Mouse (Mus musculus) cerebellum, postnatal 25 days (tissue): ENCODE measurements around the gene Chm.
"Not testable (repeated sequence)": the region's sequence is repeated elsewhere in the genome, so short reads cannot be mapped to it uniquely, and the experiment has no call there.

ENCODE experiments used
- DNase-seq, 2 experiments: peaks; one replicate each; pipeline ENCODE4 v3.0.0; 2021; ENCODE audit warnings: mixed read lengths in 2 of 2

Chm gene

DNA sequence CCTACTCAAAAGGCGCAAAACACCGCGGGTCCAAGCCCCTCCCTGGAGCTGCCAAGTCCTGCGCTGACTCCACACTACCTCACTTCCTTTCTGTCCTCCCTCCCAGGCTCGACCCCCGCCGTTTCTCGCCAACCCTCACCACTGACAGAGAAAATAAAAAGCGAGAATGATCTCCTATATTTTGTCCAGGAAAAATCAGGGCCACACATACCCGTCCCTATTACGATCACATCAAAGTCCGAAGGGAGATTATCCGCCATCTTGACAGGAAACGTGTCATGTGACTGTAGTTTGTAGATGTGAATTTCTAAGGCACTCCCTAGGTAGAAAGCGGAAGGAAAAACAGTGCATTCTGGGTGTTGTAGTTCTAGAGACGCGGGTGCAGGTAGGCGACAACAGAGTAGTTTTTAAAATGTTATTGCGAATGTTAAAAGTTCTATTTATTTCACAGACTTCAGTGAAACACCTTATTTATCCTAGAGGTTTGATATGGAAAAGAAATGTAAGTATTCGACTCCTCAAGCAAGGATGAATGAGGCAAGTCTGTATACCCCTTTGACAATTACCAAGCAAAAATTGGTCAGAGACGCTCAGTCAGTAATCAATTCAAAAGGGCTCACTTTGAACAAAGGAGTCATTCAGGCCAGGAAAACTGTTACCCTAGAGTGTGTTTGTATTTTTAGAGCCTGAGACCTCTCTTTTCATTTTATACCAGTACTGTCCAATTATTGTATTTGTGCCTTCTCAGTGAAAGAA is at the start of gene Chm:
TSS of gene Chm (minus strand) at position 288 of the 756 bp plus-strand sequence.
- DNase-seq = peak; percentile 55 to 66

DNA sequence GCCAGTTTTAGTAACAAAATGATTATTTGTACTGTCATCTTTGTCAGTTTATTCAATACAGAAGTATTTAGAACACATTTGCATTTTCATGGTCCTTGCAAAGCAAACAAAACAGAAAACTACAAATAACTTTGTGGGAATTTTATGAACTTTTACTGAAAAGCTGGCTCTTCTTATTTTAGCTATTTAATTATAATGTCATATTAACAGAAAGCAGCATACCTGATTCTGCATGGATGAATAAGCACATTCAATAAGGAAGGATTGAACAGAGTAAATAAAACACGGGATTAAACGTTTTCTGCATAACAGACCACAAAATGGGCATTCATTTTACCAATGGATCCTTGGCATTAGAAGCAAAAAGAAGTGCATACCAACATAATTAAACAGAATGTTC is 8.6 kb upstream of the Chm start:
- no peak for DNase-seq

DNA sequence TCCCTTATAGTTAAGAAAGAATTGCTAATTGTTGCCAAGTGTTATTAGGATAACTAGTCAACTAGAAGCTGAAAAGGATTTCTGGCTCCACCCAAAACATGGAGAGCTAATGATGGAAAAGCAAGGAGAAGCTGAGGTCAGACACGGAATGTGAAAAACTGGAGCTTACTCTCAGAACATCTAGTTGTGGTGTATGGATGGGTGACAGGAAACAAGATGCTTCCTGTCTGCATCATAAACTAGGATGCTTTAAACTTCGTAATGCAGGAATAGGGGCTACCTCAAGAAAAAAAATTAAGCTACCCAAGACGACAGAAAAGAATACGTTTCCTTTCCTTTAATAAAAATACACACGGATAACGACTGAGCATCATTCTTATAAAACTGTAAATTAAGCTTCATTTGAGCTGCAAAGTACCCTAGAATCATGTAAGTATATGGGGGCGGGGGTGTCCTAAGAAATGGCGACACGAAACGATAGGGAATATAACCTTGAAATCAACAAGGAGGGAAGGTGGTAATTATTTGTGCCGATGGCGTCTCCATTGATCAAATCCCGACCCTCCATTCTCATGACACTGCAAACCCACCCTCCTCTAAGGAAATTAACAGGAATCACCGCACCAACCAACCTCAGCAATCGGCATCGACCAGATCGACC is 618 bp downstream of the Chm start:
- no peak for DNase-seq

DNA sequence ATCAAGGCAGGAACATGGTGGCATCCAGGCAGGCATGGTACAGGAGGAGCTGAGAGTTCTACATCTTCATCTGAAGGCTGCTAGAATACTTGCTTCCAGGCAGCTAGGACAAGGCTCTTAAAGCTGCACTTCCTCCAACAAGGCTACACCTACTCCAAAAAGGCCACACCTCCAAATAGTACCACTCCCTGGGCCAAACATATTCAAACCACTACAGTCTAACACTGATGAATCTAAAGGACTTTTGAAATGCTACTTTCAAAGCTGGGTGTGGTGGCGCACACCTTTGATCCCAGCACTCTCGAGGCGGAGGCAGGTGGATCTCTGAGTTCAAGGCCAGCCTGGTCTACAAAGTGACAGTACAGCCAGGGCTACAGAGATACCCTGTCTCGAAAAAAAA is 4.5 kb downstream of the Chm start:
- not testable (repeated sequence) for DNase-seq

DNA sequence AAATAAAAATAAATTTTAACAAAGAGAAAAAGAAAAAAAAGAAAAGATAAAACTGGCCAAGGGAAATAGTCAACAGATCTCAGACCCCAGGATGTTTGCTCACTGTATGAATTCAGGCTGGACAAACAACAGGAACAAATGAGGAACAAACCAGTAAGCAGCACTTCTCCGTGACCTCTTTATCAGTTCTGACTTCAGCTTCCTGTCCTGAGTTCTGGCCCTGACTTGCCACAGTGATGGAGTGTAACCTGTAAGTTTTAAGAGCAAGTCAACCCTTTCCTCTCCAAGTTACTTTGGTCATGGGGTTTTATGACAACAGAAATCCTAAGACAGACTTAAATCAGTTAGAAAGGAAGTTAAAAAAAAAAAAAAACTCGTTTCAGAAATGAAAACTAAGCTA is 12.6 kb downstream of the Chm start:
- DNase-seq = no peak

DNA sequence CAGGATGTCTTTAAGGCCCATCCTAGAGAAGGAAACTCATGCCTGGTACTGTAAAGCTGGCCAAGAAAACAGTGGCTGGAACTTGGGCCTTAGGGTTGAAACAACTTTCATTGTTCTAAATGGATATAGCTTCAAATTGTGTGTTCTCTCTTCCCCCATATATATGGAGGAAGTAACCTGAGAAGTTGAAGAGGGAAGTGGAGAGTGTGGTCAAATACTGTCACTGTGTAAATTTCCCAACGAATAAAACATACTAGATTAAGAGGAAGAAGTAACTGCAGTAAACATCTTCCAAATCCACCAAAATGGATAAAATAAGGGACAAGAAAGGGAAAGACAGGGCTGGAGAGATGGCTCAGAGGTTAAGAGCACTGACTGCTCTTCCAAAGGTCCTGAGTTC is 13.0 kb downstream of the Chm start:
- DNase-seq = no peak

DNA sequence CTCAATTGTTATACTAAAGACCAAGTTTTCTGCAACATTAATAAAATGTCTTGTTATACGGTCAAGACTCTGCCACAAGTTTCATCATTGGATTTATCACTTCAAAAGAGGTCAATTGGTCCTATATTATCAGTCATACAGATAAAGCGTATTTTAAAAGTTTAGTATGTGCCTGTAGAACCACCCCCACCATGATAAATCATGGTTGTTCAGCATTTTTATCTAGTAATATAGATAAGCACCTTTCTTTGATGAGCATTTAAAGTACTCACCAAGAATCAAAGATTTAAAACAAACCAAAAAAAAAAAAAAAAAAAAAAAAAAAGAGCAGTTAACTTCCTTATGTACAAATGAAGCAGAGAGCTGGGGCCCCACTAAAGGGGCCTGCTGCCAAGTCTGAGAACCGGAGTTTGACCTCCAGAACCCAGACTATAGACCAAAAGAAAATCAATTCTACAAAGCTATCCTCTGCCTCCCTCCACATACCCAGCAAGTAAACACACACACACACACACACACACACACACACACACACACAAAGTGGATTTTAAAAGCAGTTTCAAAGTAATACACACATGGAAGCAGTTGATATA is 25.0 kb downstream of the Chm start:
- DNase-seq = no peak

DNA sequence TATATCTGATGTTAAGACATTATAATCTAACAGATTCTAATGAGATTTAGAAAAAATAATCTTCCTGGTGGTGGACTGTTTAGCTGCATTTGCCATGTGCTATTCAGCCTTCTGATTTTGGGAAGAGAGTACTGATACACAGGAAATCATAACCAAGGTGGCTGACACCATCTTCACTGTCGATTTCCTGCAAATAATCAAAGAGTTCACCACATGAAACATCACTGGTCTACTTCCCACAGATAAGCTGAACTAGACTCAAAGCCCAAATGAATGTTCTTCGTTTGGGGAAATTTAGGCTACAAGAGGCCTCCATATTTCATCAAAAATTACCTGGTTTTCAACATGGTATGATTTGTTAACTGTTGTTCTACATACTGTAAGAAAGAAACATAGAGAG is 101.1 kb downstream of the Chm start:
- no peak for DNase-seq

DNA sequence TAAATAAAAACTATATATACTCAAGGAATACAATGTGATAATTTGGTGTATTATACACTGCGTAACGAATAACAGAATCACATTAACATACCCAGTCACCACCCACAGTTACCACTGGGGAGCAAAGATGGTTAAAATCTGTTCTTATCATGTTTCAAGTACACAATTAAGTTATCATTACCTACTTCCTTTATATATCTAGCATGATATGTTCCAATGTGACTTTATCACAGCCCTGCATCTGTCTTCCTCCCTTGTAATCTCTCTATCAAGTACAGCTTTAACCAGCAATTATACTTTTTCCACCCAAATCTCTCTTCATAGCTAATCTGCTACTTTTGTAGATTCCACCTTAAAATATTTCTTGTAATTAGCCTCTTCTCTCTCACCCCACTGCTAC is 109.3 kb downstream of the Chm start:
- DNase-seq = no peak

DNA sequence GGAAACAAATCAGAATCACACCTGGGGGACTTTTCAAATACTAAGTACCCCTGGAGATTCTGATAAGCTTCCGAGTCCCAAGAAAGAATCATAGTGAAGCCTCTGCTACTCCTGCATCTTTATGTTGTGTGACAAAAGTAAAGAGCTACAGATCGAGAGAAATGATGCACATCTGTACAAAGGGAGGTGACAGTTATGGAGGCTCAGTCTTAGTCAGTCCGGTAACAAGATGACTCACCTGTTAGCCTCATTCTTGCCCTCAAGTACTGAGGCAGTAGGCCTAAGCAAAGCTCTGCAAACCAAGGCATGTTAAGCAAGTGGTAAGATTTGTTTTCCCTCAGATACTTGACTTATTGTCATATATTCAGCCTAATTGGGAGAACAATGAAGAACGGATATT is 110.5 kb downstream of the Chm start:
- no peak for DNase-seq

DNA sequence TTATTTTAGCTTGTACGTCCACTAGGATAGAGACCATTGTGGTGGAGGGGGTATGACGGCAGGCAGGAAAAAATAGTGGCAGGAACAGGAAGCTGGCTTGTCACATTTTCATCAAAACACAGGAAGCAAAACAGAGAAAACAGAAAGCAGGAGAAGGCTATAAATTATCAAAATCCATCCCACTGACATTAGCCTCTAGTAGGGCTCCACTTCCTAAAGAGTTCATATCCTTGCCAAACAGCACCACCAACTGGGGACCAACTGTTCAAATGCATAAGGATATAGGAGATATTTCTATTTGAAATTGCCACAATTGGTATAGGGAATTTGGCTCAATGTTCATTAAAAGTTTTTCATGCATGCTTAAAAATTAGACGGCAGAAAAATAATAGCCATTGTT is 181.7 kb downstream of the Chm start:
- DNase-seq = no peak

DNA sequence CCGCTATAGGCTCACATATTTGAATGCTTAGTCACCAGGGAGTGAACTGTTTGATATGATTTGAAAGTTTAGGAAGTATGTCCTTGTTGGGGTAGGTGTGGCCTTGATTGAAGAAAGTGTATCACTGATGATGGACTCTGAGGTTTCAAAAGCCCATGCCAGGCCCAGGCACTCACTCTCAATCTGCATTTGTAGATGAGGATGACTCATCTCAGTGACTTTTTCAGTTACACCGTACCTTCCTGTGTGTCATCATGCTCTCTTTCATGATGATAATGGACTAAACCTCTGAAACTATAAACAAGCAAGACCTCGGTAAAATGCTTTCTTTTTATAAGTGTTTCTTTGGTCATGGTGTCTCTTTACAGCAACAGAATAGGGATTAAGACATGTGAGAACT is 183.1 kb downstream of the Chm start:
- no peak for DNase-seq
